Mouse (Mus musculus) ES-Bruce4 (cell line): Measurements from ENCODE around the gene Gns. TPM values are rescaled to one million over a fixed set of nuclear protein-coding genes. Genes with fewer than 3 reads are reported as not detected.

ENCODE experiments used
- H3K27ac ChIP-seq: 2 replicates; pipeline ENCODE4 v1.5.1; 2012; ENCODE audit warnings: low read length, inconsistent platforms; ENCODE audit not compliant: insufficient read depth
- H3K27me3 ChIP-seq: 2 replicates; pipeline ENCODE4 v1.6.1; 2012; ENCODE audit warnings: mild to moderate bottlenecking, low read length, inconsistent platforms; ENCODE audit not compliant: control insufficient read depth, poor library complexity, insufficient read depth, severe bottlenecking
- H3K36me3 ChIP-seq: 2 replicates; pipeline ENCODE4 v1.6.1; 2012; ENCODE audit warnings: inconsistent platforms, mild to moderate bottlenecking, low read length, moderate library complexity; ENCODE audit not compliant: control insufficient read depth, poor library complexity, insufficient read depth, severe bottlenecking
- H3K4me1 ChIP-seq: one replicate; pipeline ENCODE4 v1.8.1; 2011; ENCODE audit warnings: low read length; ENCODE audit not compliant: control insufficient read depth, insufficient read depth
- H3K4me3 ChIP-seq: 2 replicates; pipeline ENCODE4 v1.5.1; 2011; ENCODE audit warnings: low read depth, mild to moderate bottlenecking, low read length
- H3K9ac ChIP-seq: 2 replicates; pipeline ENCODE4 v1.6.1; 2012; ENCODE audit warnings: low read depth, mild to moderate bottlenecking, inconsistent platforms; ENCODE audit not compliant: poor library complexity, severe bottlenecking
- H3K9me3 ChIP-seq: replicated peaks from 2 replicates; pipeline ENCODE4 v1.6.1; 2012; ENCODE audit warnings: mild to moderate bottlenecking, low read length, inconsistent platforms; ENCODE audit not compliant: control insufficient read depth, poor library complexity, insufficient read depth, severe bottlenecking
- CTCF ChIP-seq: IDR thresholded peaks from one replicate; pipeline ENCODE4 v1.8.1; 2011; ENCODE audit warnings: low read depth, low read length
- EP300 ChIP-seq: IDR thresholded peaks from 2 replicates; pipeline ENCODE4 v1.6.1; 2011; ENCODE audit warnings: low read depth, low read length; ENCODE audit not compliant: insufficient read depth
- POLR2A ChIP-seq: IDR thresholded peaks from one replicate; pipeline ENCODE4 v1.8.1; 2011; ENCODE audit warnings: low read length; ENCODE audit not compliant: insufficient read depth
- polyA plus RNA-seq: library from polyadenylated mRNA; stranded (reverse); fragments of >200 nt; gene quantifications from 2 replicates; pipeline ENCODE4 v1.2.4, GENCODE M21; 2011; ENCODE audit warnings: low read depth; ENCODE audit not compliant: missing spikeins, insufficient read depth, insufficient read length

Gene Gns
- polyA plus RNA-seq, 1 experiment, result 44.2 TPM

DNA sequence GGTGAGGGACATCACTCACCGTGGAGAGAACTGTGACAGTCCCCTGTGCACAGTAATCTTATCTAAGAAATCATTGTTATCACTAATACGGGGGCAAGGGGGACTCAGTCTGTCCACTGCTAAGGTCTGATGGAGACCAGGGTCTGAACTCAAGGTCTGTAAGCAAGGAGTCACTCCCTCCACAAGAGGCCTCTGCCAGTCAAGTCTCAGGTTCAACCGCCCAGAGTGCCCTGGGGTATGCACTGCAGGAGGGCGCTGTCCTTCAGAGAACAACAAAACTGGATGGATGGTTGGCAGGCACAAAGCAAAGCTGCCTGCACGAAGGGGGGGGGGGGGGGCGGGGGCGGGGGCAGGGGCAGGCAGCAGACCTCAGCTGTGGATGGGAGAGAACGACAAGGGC lies 73.2 kb downstream of the Gns start:
- H3K9ac ChIP-seq, result no peak overlapping the region
- no peaks in the 10 kb centered on the region for H3K9me3 ChIP-seq
- H3K36me3 ChIP-seq, result no peaks in the 10 kb centered on the region
- no peak overlapping the region for H3K27ac ChIP-seq
- peaks cover 17% of the 10 kb centered on the region for H3K4me1 ChIP-seq
- H3K4me3 ChIP-seq, result no peak overlapping the region
- TF ChIP-seq EP300 (0 out of 2 replicates have a peak, but pooled peaks have one; percentile 56), POLR2A (no peak)
- H3K27me3 ChIP-seq, result no peaks in the 10 kb centered on the region

- Histone ChIP-seq H3K4me1 (peaks cover 14% of the 10 kb centered on the region), H3K36me3 (no peaks in the 10 kb centered on the region), H3K9ac (no peak overlapping the region), H3K9me3 (no peaks in the 10 kb centered on the region), H3K27ac (no peak overlapping the region), H3K4me3 (no peak overlapping the region), H3K27me3 (no peaks in the 10 kb centered on the region)
- TF ChIP-seq CTCF (no peak), EP300 (no peak), POLR2A (no peak)
Measured at GRCm38 (mm10) chr10:121439310-121439731, 74.4 kb downstream of the Gns start.

- H3K9ac ChIP-seq, result no peak overlapping the region
- TF ChIP-seq CTCF, result no peak
- TF ChIP-seq EP300, result no peak
- TF ChIP-seq POLR2A, result no peak
- no peaks in the 10 kb centered on the region for H3K36me3 ChIP-seq
- H3K4me3 ChIP-seq, result no peak overlapping the region
- no peaks in the 10 kb centered on the region for H3K27me3 ChIP-seq
- H3K4me1 ChIP-seq, result peaks cover 5% of the 10 kb centered on the region
- H3K27ac ChIP-seq, result no peak overlapping the region
- H3K9me3 ChIP-seq, result no peaks in the 10 kb centered on the region
Measured at GRCm38 (mm10) chr10:121443791-121444190, 78.9 kb downstream of the Gns start.

- no peak for TF ChIP-seq CTCF
- no peak for TF ChIP-seq POLR2A
- no peak for TF ChIP-seq EP300
- H3K9me3 ChIP-seq, result no peaks in the 10 kb centered on the region
- H3K27ac ChIP-seq, result no peak overlapping the region
- H3K36me3 ChIP-seq, result no peaks in the 10 kb centered on the region
- H3K4me1 ChIP-seq, result peaks cover 3% of the 10 kb centered on the region
- no peaks in the 10 kb centered on the region for H3K27me3 ChIP-seq
- H3K9ac ChIP-seq, result no peak overlapping the region
- H3K4me3 ChIP-seq, result no peak overlapping the region
Measured at GRCm38 (mm10) chr10:121444198-121444597, 79.3 kb downstream of the Gns start.

DNA sequence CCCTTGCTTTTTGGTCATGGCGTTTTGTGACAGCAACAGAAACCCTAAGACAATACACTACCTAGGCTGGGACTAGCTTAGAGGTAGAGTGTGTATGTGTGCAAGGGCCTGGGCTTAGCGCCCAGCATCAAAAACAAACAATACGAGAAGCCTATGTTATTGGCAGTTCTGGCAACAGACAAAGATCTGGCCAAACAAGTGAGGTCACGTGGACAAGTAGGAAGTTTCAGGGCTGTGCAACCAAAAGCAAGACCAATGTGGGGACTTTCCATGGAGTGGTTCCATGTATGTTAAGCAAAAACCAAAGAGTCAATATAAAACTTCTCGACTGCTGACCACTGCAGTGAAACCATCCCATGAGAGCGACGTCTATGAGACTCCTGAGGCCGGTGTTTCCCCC lies 80.9 kb downstream of the Gns start:
- no peak overlapping the region for H3K27ac ChIP-seq
- H3K36me3 ChIP-seq, result no peaks in the 10 kb centered on the region
- no peak overlapping the region for H3K4me3 ChIP-seq
- H3K9me3 ChIP-seq, result peaks cover 8% of the 10 kb centered on the region
- H3K27me3 ChIP-seq, result no peaks in the 10 kb centered on the region
- TF ChIP-seq POLR2A (no peak), CTCF (no peak), EP300 (no peak)
- H3K4me1 ChIP-seq, result no peaks in the 10 kb centered on the region
- H3K9ac ChIP-seq, result no peak overlapping the region

Other genes starting within 250 kb of the Gns start
- gene Tbc1d30, start 13.8 kb upstream of the Gns start, polyA plus RNA-seq, result not detected in 2 replicates
- gene Rassf3, start 111.3 kb downstream of the Gns start, polyA plus RNA-seq, result 41.7 and 46.6 TPM in 2 replicates
- gene Tbk1, start 221.7 kb downstream of the Gns start, polyA plus RNA-seq, result 50.4 and 51.4 TPM in 2 replicates